Mouse (Mus musculus): ENCODE measurements around the gene Dtl. TPM values are rescaled to one million over a fixed set of nuclear protein-coding genes. Genes with fewer than 3 reads are reported as not detected.

The Dtl gene
- polyA plus RNA-seq, 1 experiment: 8.0 TPM

- TF ChIP-seq CTCF (IDR thresholded peaks at IDR 0.05; ENCODE audit: borderline replicate concordance, extremely low read depth, insufficient read depth, insufficient read length) (no peak), POLR2A (IDR thresholded peaks at IDR 0.05; ENCODE audit: borderline replicate concordance, extremely low read depth, insufficient read depth, insufficient read length, poor library complexity, severe bottlenecking) (no peak)
- DNase-seq (ENCODE audit: low read depth): no peak
Observed at GRCm38 (mm10) chr1:191609051-191609450, 33.7 kb upstream of the Dtl start.

- DNase-seq (ENCODE audit: low read depth): peak; percentile 29
Observed at GRCm38 (mm10) chr1:191604690-191605089, 29.3 kb upstream of the Dtl start.

GRCm38 (mm10) chr1:191599210-191599609 is 23.9 kb upstream of the Dtl start:
- DNase-seq (ENCODE audit: low read depth): no peak
- no peak for TF ChIP-seq POLR2A (IDR thresholded peaks at IDR 0.05; ENCODE audit: borderline replicate concordance, extremely low read depth, insufficient read depth, insufficient read length, poor library complexity, severe bottlenecking)
- no peak for TF ChIP-seq CTCF (IDR thresholded peaks at IDR 0.05; ENCODE audit: borderline replicate concordance, extremely low read depth, insufficient read depth, insufficient read length)

More at GRCm38 (mm10) chr1:191604690-191605089, 29.3 kb upstream of the Dtl start:
- TF ChIP-seq POLR2A (IDR thresholded peaks at IDR 0.05; ENCODE audit: borderline replicate concordance, extremely low read depth, insufficient read depth, insufficient read length, poor library complexity, severe bottlenecking): no peak
- no peak for TF ChIP-seq CTCF (IDR thresholded peaks at IDR 0.05; ENCODE audit: borderline replicate concordance, extremely low read depth, insufficient read depth, insufficient read length)

DNA sequence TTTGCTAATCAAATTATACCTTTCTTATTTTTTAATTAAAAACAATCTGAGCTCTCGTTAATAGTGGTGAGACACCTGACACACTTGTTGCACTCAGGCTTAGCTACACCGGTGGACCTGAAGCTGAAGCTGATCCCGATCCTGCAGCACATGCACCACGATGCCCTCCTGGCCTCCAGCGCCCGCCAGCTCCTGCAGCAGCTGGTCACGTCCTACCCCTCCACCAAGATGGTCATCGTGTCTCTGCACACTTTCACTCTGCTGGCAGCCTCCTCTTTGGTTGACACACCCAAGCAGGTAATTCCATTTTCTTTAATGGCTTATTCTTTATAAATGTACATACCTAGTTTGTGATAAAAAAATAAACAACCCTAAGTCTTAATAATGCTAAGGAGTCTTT is 20.7 kb upstream of the Dtl start:
- no peak for TF ChIP-seq CTCF (IDR thresholded peaks at IDR 0.05; ENCODE audit: borderline replicate concordance, extremely low read depth, insufficient read depth, insufficient read length)
- no peak for DNase-seq (ENCODE audit: low read depth)

DNA sequence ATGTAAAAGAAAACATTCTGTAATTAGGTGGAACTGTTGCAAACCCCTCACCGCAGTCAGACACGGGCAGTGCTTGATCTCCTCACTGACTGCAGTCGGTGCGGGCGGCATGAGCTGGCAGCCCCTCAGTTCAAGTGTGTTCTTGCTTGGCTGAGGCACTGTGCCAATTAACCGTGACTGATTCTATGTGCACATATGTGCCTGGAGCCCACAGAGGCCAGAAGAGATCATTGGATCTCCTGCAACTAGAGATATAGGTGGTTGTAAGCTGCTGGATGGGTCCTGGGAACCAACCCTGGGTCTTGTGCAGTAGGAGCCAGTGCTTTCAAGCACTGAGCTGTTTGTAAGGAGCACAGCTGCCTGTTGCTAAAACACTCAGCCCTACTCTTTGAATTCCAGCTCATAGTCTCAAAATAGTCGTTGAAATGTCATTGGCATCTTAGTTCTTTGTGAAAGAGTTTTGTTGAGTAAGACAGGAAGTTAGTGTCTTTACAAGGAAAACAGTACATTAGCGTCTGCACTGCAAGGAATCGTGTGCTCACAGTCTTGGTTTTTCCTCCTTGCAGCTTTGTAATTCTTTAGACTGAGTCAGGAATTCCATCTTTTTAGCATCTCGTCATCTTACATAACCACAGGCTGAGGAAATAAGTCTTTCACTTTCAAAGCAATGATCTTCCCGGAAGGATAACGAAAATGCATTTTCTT is 16.8 kb upstream of the Dtl start:
- TF ChIP-seq CTCF (IDR thresholded peaks at IDR 0.05; ENCODE audit: borderline replicate concordance, extremely low read depth, insufficient read depth, insufficient read length): no peak
- TF ChIP-seq POLR2A (IDR thresholded peaks at IDR 0.05; ENCODE audit: borderline replicate concordance, extremely low read depth, insufficient read depth, insufficient read length, poor library complexity, severe bottlenecking): no peak
- no peak for DNase-seq (ENCODE audit: low read depth)

GRCm38 (mm10) chr1:191588749-191589148 is 13.4 kb upstream of the Dtl start:
- no peak for DNase-seq (ENCODE audit: low read depth)

GRCm38 (mm10) chr1:191587062-191587461 is 11.7 kb upstream of the Dtl start:
- TF ChIP-seq CTCF (IDR thresholded peaks at IDR 0.05; ENCODE audit: borderline replicate concordance, extremely low read depth, insufficient read depth, insufficient read length) (no peak), POLR2A (IDR thresholded peaks at IDR 0.05; ENCODE audit: borderline replicate concordance, extremely low read depth, insufficient read depth, insufficient read length, poor library complexity, severe bottlenecking) (no peak)

More at GRCm38 (mm10) chr1:191588749-191589148, 13.4 kb upstream of the Dtl start:
- no peak for TF ChIP-seq CTCF (IDR thresholded peaks at IDR 0.05; ENCODE audit: borderline replicate concordance, extremely low read depth, insufficient read depth, insufficient read length)
- no peak for TF ChIP-seq POLR2A (IDR thresholded peaks at IDR 0.05; ENCODE audit: borderline replicate concordance, extremely low read depth, insufficient read depth, insufficient read length, poor library complexity, severe bottlenecking)

DNA sequence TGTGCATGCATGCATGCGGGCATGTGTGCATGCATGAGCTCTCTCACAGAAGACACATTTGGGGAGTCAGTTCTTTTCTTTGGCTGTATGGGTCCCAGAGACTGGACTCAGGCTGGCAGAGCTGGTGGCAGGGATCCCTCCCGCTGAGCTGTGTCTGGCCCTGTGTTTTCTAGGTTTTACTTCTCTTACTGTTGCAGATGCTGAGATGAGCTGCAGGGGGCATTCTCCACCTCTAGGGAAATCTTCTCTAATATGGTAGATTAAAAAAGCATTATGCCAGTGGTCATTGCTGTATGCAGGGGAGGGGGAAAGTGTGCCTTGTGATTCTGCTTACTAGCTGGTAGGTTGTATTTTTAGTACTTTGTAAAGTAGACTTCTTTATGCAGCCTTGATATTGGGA is 10.4 kb upstream of the Dtl start:
- TF ChIP-seq POLR2A (IDR thresholded peaks at IDR 0.05; ENCODE audit: borderline replicate concordance, extremely low read depth, insufficient read depth, insufficient read length, poor library complexity, severe bottlenecking) (no peak), CTCF (IDR thresholded peaks at IDR 0.05; ENCODE audit: borderline replicate concordance, extremely low read depth, insufficient read depth, insufficient read length) (no peak)
- DNase-seq (ENCODE audit: low read depth): no peak

More at GRCm38 (mm10) chr1:191587062-191587461, 11.7 kb upstream of the Dtl start:
- DNase-seq (ENCODE audit: low read depth): no peak

- TF ChIP-seq CTCF (IDR thresholded peaks at IDR 0.05; ENCODE audit: borderline replicate concordance, extremely low read depth, insufficient read depth, insufficient read length) (peak; percentile 23; the same call in 1 of the 2 replicates), POLR2A (IDR thresholded peaks at IDR 0.05; ENCODE audit: borderline replicate concordance, extremely low read depth, insufficient read depth, insufficient read length, poor library complexity, severe bottlenecking) (no peak)
- no peak for DNase-seq (ENCODE audit: low read depth)
Observed at GRCm38 (mm10) chr1:191584483-191584882, 9.1 kb upstream of the Dtl start.

DNA sequence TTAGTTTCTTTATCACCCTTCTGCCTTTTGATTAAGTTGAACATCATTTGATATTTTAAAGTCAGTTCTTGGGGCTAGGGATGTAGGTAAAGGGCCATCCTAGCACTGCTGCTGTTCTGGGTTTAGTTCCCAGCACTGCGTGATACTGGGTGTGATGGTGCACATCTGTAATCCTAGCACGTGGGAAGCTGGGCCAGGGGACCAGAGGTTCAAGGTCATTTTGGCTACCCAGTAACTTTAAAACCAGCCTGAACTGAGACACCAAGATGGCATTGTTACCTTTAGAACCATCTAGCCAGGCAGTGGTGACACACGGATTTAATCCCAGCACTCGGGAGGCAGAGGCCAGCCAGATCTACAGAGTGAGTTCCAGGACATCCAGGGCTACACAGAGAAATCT is 8.5 kb upstream of the Dtl start:
- TF ChIP-seq POLR2A (IDR thresholded peaks at IDR 0.05; ENCODE audit: borderline replicate concordance, extremely low read depth, insufficient read depth, insufficient read length, poor library complexity, severe bottlenecking) (no peak), CTCF (IDR thresholded peaks at IDR 0.05; ENCODE audit: borderline replicate concordance, extremely low read depth, insufficient read depth, insufficient read length) (no peak)
- no peak for DNase-seq (ENCODE audit: low read depth)

- TF ChIP-seq CTCF (IDR thresholded peaks at IDR 0.05; ENCODE audit: borderline replicate concordance, extremely low read depth, insufficient read depth, insufficient read length) (no peak), POLR2A (IDR thresholded peaks at IDR 0.05; ENCODE audit: borderline replicate concordance, extremely low read depth, insufficient read depth, insufficient read length, poor library complexity, severe bottlenecking) (no peak)
- no peak for DNase-seq (ENCODE audit: low read depth)
Observed at GRCm38 (mm10) chr1:191581641-191582040, 6.3 kb upstream of the Dtl start.

- no peak for TF ChIP-seq CTCF (IDR thresholded peaks at IDR 0.05; ENCODE audit: borderline replicate concordance, extremely low read depth, insufficient read depth, insufficient read length)
- no peak for TF ChIP-seq POLR2A (IDR thresholded peaks at IDR 0.05; ENCODE audit: borderline replicate concordance, extremely low read depth, insufficient read depth, insufficient read length, poor library complexity, severe bottlenecking)
- DNase-seq (ENCODE audit: low read depth): no peak
Observed at GRCm38 (mm10) chr1:191579524-191579923, 4.2 kb upstream of the Dtl start.

Data from brain, embryonic 14.5 days (tissue).